Mouse (Mus musculus) neural tube, embryonic 12.5 days (tissue): Measurements from ENCODE around the gene Nt5dc1. TPM values are rescaled to one million over a fixed set of nuclear protein-coding genes. Genes with fewer than 3 reads are reported as not detected.

Source experiments
- ATAC-seq: fragments of 200-750 bp; cut with Nextera tagmentation; 2 replicates; pipeline ENCODE4 v1.8.0; 2017; ENCODE audit warnings: low read depth, mild to moderate bottlenecking, moderate TSS enrichment, moderate library complexity; ENCODE audit not compliant: low FRiP score
- H3K27ac ChIP-seq: fragments of 300-500 bp; sonication (generic); 2 replicates; pipeline ENCODE4 v1.5.1; 2016
- H3K27me3 ChIP-seq: fragments of 300-500 bp; sonication (generic); replicated peaks from 2 replicates; pipeline ENCODE4 v1.6.1; 2016; ENCODE audit warnings: mild to moderate bottlenecking
- H3K36me3 ChIP-seq: fragments of 300-500 bp; sonication (generic); 2 replicates; pipeline ENCODE4 v1.6.1; 2016; ENCODE audit warnings: mild to moderate bottlenecking
- H3K4me1 ChIP-seq: fragments of 300-500 bp; sonication (generic); 2 replicates; pipeline ENCODE4 v1.6.1; 2016
- H3K4me2 ChIP-seq: fragments of 300-500 bp; sonication (generic); replicated peaks from 2 replicates; pipeline ENCODE4 v1.6.1; 2016; ENCODE audit warnings: mild to moderate bottlenecking
- H3K4me3 ChIP-seq: fragments of 300-500 bp; sonication (generic); 2 replicates; pipeline ENCODE4 v1.5.1; 2016
- H3K9ac ChIP-seq: fragments of 300-500 bp; sonication (generic); 2 replicates; pipeline ENCODE4 v1.6.1; 2016; ENCODE audit warnings: mild to moderate bottlenecking
- H3K9me3 ChIP-seq: fragments of 300-500 bp; sonication (generic); 2 replicates; pipeline ENCODE4 v1.6.1; 2016; ENCODE audit warnings: mild to moderate bottlenecking
- WGBS: fragments of 180-500 bp; shearing (Covaris S2); methylation state at CpG from one replicate; pipeline ENCODE4 v1.1.7; 2016; 5-methylcytosine and 5-hydroxymethylcytosine counted together
- polyA plus RNA-seq: library from polyadenylated mRNA; unstranded; fragments of >200 nt; fragmentation: Nextera tagmentation; extraction: Ambion mirVana; gene quantifications from 2 replicates; pipeline ENCODE4 v1.2.1, GENCODE M21; 2016

Nt5dc1 gene
- polyA plus RNA-seq, 1 experiment from 2014 or later = 4.2 TPM

- Histone ChIP-seq H3K9ac (no peak overlapping the region), H3K4me3 (no peak overlapping the region), H3K4me2 (no peak overlapping the region), H3K27ac (no peak overlapping the region), H3K36me3 (no peaks in the 10 kb centered on the region), H3K27me3 (no peaks in the 10 kb centered on the region), H3K4me1 (no peaks in the 10 kb centered on the region), H3K9me3 (no peaks in the 10 kb centered on the region)
- 95% methylated on average over 9 of the region's 9 CpGs for WGBS
- no peak for ATAC-seq
Measured at GRCm38 (mm10) chr10:34309915-34310685, 108.3 kb downstream of the Nt5dc1 start.

GRCm38 (mm10) chr10:34307070-34307469 lies 111.3 kb downstream of the Nt5dc1 start:
- no peak for ATAC-seq
- Histone ChIP-seq H3K9me3 (no peaks in the 10 kb centered on the region), H3K9ac (no peak overlapping the region), H3K27ac (no peak overlapping the region), H3K4me2 (no peak overlapping the region), H3K27me3 (no peaks in the 10 kb centered on the region), H3K36me3 (no peaks in the 10 kb centered on the region), H3K4me1 (no peaks in the 10 kb centered on the region), H3K4me3 (no peak overlapping the region)

- Histone ChIP-seq H3K9me3 (no peaks in the 10 kb centered on the region), H3K4me3 (peak overlapping the region; percentile 72), H3K9ac (peak overlapping the region; percentile 64), H3K27ac (no peak overlapping the region), H3K36me3 (no peaks in the 10 kb centered on the region), H3K4me2 (peak overlapping the region; percentile 69), H3K27me3 (no peaks in the 10 kb centered on the region), H3K4me1 (peaks cover 31% of the 10 kb centered on the region)
- ATAC-seq = no peak
- 24% methylated on average over 5 of the region's 5 CpGs for WGBS
Measured at GRCm38 (mm10) chr10:34300368-34300767, 118.0 kb downstream of the Nt5dc1 start.

GRCm38 (mm10) chr10:34297980-34298753 lies 120.2 kb downstream of the Nt5dc1 start:
- Histone ChIP-seq H3K4me1 (peaks cover 31% of the 10 kb centered on the region), H3K27me3 (no peaks in the 10 kb centered on the region), H3K9ac (peak overlapping the region; percentile 79), H3K4me3 (peak overlapping the region; percentile 72), H3K9me3 (no peaks in the 10 kb centered on the region), H3K4me2 (peak overlapping the region; percentile 69), H3K36me3 (no peaks in the 10 kb centered on the region), H3K27ac (peak overlapping the region; percentile 89)
- 45% methylated on average over 25 of the region's 25 CpGs for WGBS
- ATAC-seq = no peak; the same call in 1 of the 2 replicates

- H3K9me3 ChIP-seq = no peaks in the 10 kb centered on the region
- peak; percentile 98 for ATAC-seq
- peak within 1 kb of the TSS; percentile 69 for H3K4me2 ChIP-seq
- peak within 1 kb of the TSS; percentile 89 for H3K27ac ChIP-seq
- WGBS = under 1% methylated on average over 38 of the region's 38 CpGs
- H3K9ac ChIP-seq = peak within 1 kb of the TSS; percentile 79
- no peaks in the 10 kb centered on the region for H3K27me3 ChIP-seq
- H3K36me3 ChIP-seq = no peaks in the 10 kb centered on the region
- H3K4me1 ChIP-seq = peaks cover 31% of the 10 kb centered on the region
- peak within 1 kb of the TSS; percentile 72 for H3K4me3 ChIP-seq
Measured at GRCm38 (mm10) chr10:34297299-34297979, 120.9 kb downstream of the Nt5dc1 start, which contains the start of gene Tspyl4. Tspyl4 (plus strand) TSS chr10:34297442.

- Histone ChIP-seq H3K36me3 (no peaks in the 10 kb centered on the region), H3K4me1 (peaks cover 31% of the 10 kb centered on the region), H3K4me3 (peak overlapping the region; percentile 72), H3K27me3 (no peaks in the 10 kb centered on the region), H3K27ac (no peak overlapping the region), H3K4me2 (peak overlapping the region; percentile 69), H3K9me3 (no peaks in the 10 kb centered on the region), H3K9ac (peak overlapping the region; percentile 50; the same call in 1 of the 2 replicates)
- WGBS = 4% methylated on average over 13 of the region's 13 CpGs
- ATAC-seq = peak; percentile 25; the same call in 1 of the 2 replicates
Measured at GRCm38 (mm10) chr10:34296911-34297298, 121.4 kb downstream of the Nt5dc1 start.

- peak overlapping the region; percentile 96 for H3K4me3 ChIP-seq
- H3K4me2 ChIP-seq = peak overlapping the region; percentile 86
- peak; percentile 52 for ATAC-seq
- H3K4me1 ChIP-seq = peaks cover 13% of the 10 kb centered on the region
- H3K9me3 ChIP-seq = no peaks in the 10 kb centered on the region
- peak overlapping the region; percentile 39; the same call in 1 of the 2 replicates for H3K27ac ChIP-seq
- WGBS = 4% methylated on average over 47 of the region's 47 CpGs
- peaks cover 6% of the 10 kb centered on the region for H3K36me3 ChIP-seq
- peak overlapping the region; percentile 97 for H3K9ac ChIP-seq
- no peaks in the 10 kb centered on the region for H3K27me3 ChIP-seq
Measured at GRCm38 (mm10) chr10:34282420-34283238, 135.7 kb downstream of the Nt5dc1 start.

- Histone ChIP-seq H3K9me3 (no peaks in the 10 kb centered on the region), H3K4me3 (peak within 1 kb of the TSS; percentile 96), H3K27ac (peak within 1 kb of the TSS; percentile 39; the same call in 1 of the 2 replicates), H3K27me3 (no peaks in the 10 kb centered on the region), H3K36me3 (no peaks in the 10 kb centered on the region; the same call in 1 of the 2 replicates), H3K9ac (peak within 1 kb of the TSS; percentile 97), H3K4me1 (peaks cover 13% of the 10 kb centered on the region), H3K4me2 (peak within 1 kb of the TSS; percentile 86)
- ATAC-seq = peak; percentile 97
- under 1% methylated on average over 38 of the region's 38 CpGs for WGBS
Measured at GRCm38 (mm10) chr10:34281962-34282388, 136.4 kb downstream of the Nt5dc1 start, which contains the start of gene Tspyl1. Tspyl1 (plus strand) TSS chr10:34282190.

- Histone ChIP-seq H3K36me3 (no peaks in the 10 kb centered on the region), H3K9ac (peak overlapping the region; percentile 97), H3K27ac (no peak overlapping the region; the same call in 1 of the 2 replicates), H3K4me2 (peak overlapping the region; percentile 86), H3K27me3 (no peaks in the 10 kb centered on the region), H3K9me3 (no peaks in the 10 kb centered on the region), H3K4me3 (peak overlapping the region; percentile 96), H3K4me1 (peaks cover 13% of the 10 kb centered on the region)
- ATAC-seq = peak; percentile 44
- WGBS = 20% methylated on average over 14 of the region's 14 CpGs
Measured at GRCm38 (mm10) chr10:34281211-34281961, 137.0 kb downstream of the Nt5dc1 start.

- Histone ChIP-seq H3K36me3 (no peaks in the 10 kb centered on the region), H3K9ac (no peak overlapping the region), H3K27me3 (no peaks in the 10 kb centered on the region), H3K4me3 (no peak overlapping the region), H3K4me2 (peak overlapping the region; percentile 53), H3K4me1 (peaks cover 13% of the 10 kb centered on the region), H3K27ac (no peak overlapping the region), H3K9me3 (no peaks in the 10 kb centered on the region)
- 28% methylated on average over 13 of the region's 13 CpGs for WGBS
- no peak for ATAC-seq
Measured at GRCm38 (mm10) chr10:34280591-34281175, 137.7 kb downstream of the Nt5dc1 start.
